Mouse (Mus musculus): ENCODE data around the gene Sumf1.

DNA sequence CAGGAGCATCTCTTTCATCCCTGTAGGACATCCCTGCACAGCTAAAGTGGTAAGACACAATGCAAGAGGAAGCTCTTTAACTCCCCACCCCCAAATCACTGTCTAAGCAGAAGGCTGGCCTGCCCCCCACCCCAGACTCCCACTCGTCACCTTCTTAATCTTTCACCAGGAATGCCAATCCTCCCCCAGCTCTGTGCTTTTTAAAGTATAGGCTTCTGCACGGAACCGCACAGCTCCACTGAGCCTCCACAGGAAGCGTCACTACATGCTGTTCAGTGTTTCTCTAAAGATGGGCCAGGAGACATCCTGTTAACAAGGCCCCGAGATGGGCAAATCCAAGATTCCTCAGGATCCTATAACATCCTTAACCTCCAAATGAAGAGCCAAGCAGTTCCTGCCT lies 112.3 kb downstream of the Sumf1 start:
- TF ChIP-seq GATA1 (IDR thresholded peaks at IDR 0.05; ENCODE audit: borderline replicate concordance, low read length) (no peak), FLI1 (IDR thresholded peaks at IDR 0.05; ENCODE audit: low read length) (no peak)

Data from megakaryocyte, embryonic 14.5 days (primary cell).